Mouse (Mus musculus) E14TG2a.4 (cell line): ENCODE results near the gene Map6.
A peak's percentile ranks its signal among the peaks of the same experiment; 100 is the strongest.

Source experiments
- H3K27me3 ChIP-seq: 2 replicates; pipeline ENCODE4 v1.6.1; 2014; ENCODE audit warnings: low read length, control low read depth; ENCODE audit not compliant: insufficient read depth
- H3K36me3 ChIP-seq: 2 replicates; pipeline ENCODE4 v1.6.1; 2014; ENCODE audit warnings: low read length, control low read depth; ENCODE audit not compliant: insufficient read depth
- H3K4me1 ChIP-seq: replicated peaks from 2 replicates; pipeline ENCODE4 v1.6.1; 2014; ENCODE audit warnings: low read depth, low read length, control low read depth
- H3K4me3 ChIP-seq: replicated peaks from 2 replicates; pipeline ENCODE4 v1.5.1; 2014; ENCODE audit warnings: mild to moderate bottlenecking, low read length
- H3K9me3 ChIP-seq: 2 replicates; pipeline ENCODE4 v1.6.1; 2014; ENCODE audit warnings: low read length, control low read depth
- CTCF ChIP-seq: conservative IDR thresholded peaks from 2 replicates; pipeline ENCODE4 v1.5.1; 2014; ENCODE audit warnings: low read length
- NANOG ChIP-seq: IDR thresholded peaks from 2 replicates; pipeline ENCODE4 v1.6.1; 2014; ENCODE audit warnings: borderline replicate concordance, low read length, mixed read lengths
- POU5F1 ChIP-seq: IDR thresholded peaks from 2 replicates; pipeline ENCODE4 v1.6.1; 2014; ENCODE audit warnings: low read length, borderline replicate concordance

Map6 gene

GRCm38 (mm10) chr7:99324810-99325209, 57.6 kb downstream of the Map6 start:
- Histone ChIP-seq H3K9me3 (no peaks in the 10 kb centered on the region), H3K4me1 (peaks cover 74% of the 10 kb centered on the region), H3K36me3 (no peaks in the 10 kb centered on the region; the same call in 1 of the 2 replicates), H3K27me3 (peaks cover 61% of the 10 kb centered on the region), H3K4me3 (no peak overlapping the region)
- TF ChIP-seq CTCF (no peak), NANOG (no peak), POU5F1 (no peak)

GRCm38 (mm10) chr7:99326128-99326527, 58.9 kb downstream of the Map6 start:
- H3K36me3 ChIP-seq: no peaks in the 10 kb centered on the region; the same call in 1 of the 2 replicates
- no peak overlapping the region for H3K4me3 ChIP-seq
- no peak for TF ChIP-seq POU5F1
- no peak for TF ChIP-seq CTCF
- no peak for TF ChIP-seq NANOG
- peaks cover 72% of the 10 kb centered on the region for H3K4me1 ChIP-seq
- H3K9me3 ChIP-seq: no peaks in the 10 kb centered on the region
- peaks cover 64% of the 10 kb centered on the region for H3K27me3 ChIP-seq

DNA sequence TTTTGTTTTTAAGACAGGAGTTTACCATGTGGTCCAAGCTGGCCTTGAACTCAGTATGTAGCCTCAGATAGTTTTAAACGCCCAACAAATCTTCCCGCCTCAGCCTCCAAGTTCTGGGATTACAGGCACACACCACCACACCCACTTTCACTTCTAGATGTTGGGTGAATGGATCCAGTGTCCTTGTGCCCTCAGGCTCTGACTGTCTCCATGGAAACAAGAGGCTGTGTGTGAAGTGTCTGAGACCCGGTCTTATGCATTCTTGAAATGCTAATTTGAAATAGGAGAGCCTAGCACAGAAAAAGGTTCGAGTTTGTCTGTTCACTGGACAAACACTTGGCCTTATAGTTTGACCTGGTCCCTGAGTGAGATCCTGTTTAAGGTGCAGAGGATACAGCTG, 61.6 kb downstream of the Map6 start:
- no peaks in the 10 kb centered on the region for H3K36me3 ChIP-seq
- peaks cover 40% of the 10 kb centered on the region for H3K27me3 ChIP-seq
- no peak overlapping the region for H3K4me3 ChIP-seq
- H3K9me3 ChIP-seq: no peaks in the 10 kb centered on the region
- peaks cover 67% of the 10 kb centered on the region for H3K4me1 ChIP-seq
- TF ChIP-seq POU5F1 (no peak), CTCF (no peak), NANOG (no peak)

- H3K4me1 ChIP-seq: peaks cover 55% of the 10 kb centered on the region
- no peaks in the 10 kb centered on the region for H3K9me3 ChIP-seq
- H3K4me3 ChIP-seq: no peak overlapping the region
- H3K36me3 ChIP-seq: no peaks in the 10 kb centered on the region
- TF ChIP-seq CTCF: no peak
- TF ChIP-seq NANOG: no peak
- no peak for TF ChIP-seq POU5F1
- peaks cover 32% of the 10 kb centered on the region for H3K27me3 ChIP-seq
These were observed 62.8 kb downstream of the Map6 start for GRCm38 (mm10) chr7:99330012-99330411.

- H3K36me3 ChIP-seq: peaks cover 9% of the 10 kb centered on the region
- H3K4me1 ChIP-seq: peaks cover 26% of the 10 kb centered on the region
- TF ChIP-seq NANOG (no peak), CTCF (peak; percentile 60), POU5F1 (no peak)
- no peak overlapping the region for H3K4me3 ChIP-seq
- H3K9me3 ChIP-seq: peaks cover 6% of the 10 kb centered on the region; the same call in 1 of the 2 replicates
- peaks cover 8% of the 10 kb centered on the region for H3K27me3 ChIP-seq
These were observed 65.7 kb downstream of the Map6 start for GRCm38 (mm10) chr7:99332774-99333480.

- Histone ChIP-seq H3K9me3 (peaks cover 6% of the 10 kb centered on the region; the same call in 1 of the 2 replicates), H3K4me3 (no peak overlapping the region), H3K4me1 (0 out of 2 replicates have a peak, but pooled peaks cover 3% of the 10 kb centered on the region), H3K27me3 (peaks cover 11% of the 10 kb centered on the region; the same call in 1 of the 2 replicates), H3K36me3 (peaks cover 14% of the 10 kb centered on the region)
- TF ChIP-seq CTCF: no peak
- no peak for TF ChIP-seq NANOG
- TF ChIP-seq POU5F1: no peak
These were observed 73.5 kb downstream of the Map6 start for GRCm38 (mm10) chr7:99340736-99341135.

GRCm38 (mm10) chr7:99343577-99343976, 76.3 kb downstream of the Map6 start:
- peaks cover 7% of the 10 kb centered on the region; the same call in 1 of the 2 replicates for H3K4me1 ChIP-seq
- H3K9me3 ChIP-seq: no peaks in the 10 kb centered on the region
- TF ChIP-seq NANOG (no peak), CTCF (no peak), POU5F1 (no peak)
- no peak overlapping the region for H3K4me3 ChIP-seq
- peaks cover 26% of the 10 kb centered on the region for H3K36me3 ChIP-seq
- peaks cover 21% of the 10 kb centered on the region; the same call in 1 of the 2 replicates for H3K27me3 ChIP-seq

DNA sequence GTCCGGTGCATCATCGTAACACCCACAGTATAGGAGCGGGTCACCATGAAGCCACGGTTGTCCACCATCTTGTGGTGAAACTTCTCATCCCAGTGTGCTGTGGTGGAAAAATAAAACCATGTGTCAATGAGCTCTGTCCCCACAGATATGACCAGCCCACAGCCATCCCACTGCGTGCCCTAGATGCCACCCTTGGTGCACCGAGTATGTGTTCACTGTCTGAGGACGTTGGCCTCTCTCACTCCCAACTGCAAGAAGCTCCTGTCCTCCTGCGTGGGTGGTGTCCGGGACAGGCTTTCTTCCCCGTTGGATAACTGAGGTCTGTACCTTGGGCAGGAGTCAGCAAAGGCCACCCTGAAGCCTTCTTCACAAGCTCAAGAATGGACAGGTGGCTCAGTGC, 80.0 kb downstream of the Map6 start:
- Histone ChIP-seq H3K4me3 (no peak overlapping the region), H3K36me3 (peaks cover 26% of the 10 kb centered on the region), H3K27me3 (peaks cover 42% of the 10 kb centered on the region), H3K9me3 (no peaks in the 10 kb centered on the region), H3K4me1 (peaks cover 42% of the 10 kb centered on the region)
- no peak for TF ChIP-seq CTCF
- no peak for TF ChIP-seq NANOG
- TF ChIP-seq POU5F1: no peak

GRCm38 (mm10) chr7:99348883-99349282, 81.6 kb downstream of the Map6 start:
- Histone ChIP-seq H3K27me3 (peaks cover 58% of the 10 kb centered on the region), H3K4me3 (peak overlapping the region; percentile 65), H3K4me1 (peaks cover 58% of the 10 kb centered on the region), H3K36me3 (peaks cover 26% of the 10 kb centered on the region), H3K9me3 (no peaks in the 10 kb centered on the region)
- no peak for TF ChIP-seq NANOG
- TF ChIP-seq CTCF: no peak
- no peak for TF ChIP-seq POU5F1
